Mouse (Mus musculus): ENCODE results near the gene Tiam1. TPM values are rescaled to one million over a fixed set of nuclear protein-coding genes. Genes with fewer than 3 reads are reported as not detected.

Gene Tiam1
- polyA plus RNA-seq, 1 experiment from 2014 or later, result 18.8 TPM

DNA sequence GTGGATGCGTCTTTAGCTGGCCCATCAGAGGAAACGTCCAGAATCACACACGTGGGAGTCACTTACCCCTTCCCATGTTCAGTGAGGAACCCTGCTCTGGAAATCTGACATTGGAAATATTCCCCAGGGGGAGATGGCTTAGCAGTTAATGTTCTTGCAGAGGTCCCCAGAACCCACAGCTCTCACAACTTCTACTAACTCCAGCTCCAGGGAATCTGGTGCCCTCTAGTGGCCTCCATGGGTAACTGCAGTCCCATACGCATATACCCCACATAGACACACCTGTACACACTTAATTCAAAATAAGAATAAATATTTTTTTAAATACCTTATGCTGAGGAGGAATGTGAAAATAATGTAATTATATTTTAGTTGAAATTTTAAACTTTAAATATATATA lies 23.6 kb downstream of the Tiam1 start:
- ATAC-seq (ENCODE audit: low FRiP score, low TSS enrichment) (no peak), DNase-seq (ENCODE audit: low spot score) (no peak)
- Histone ChIP-seq H3K4me2 (replicated peaks; ENCODE audit: low read depth) (no peak overlapping the region), H3K4me3 (ENCODE audit: low read depth, low read length) (no peak overlapping the region), H3K9ac (ENCODE audit: low read length) (no peak overlapping the region), H3K27me3 (ENCODE audit: control insufficient read depth, insufficient read depth, low read length) (no peaks in the 10 kb centered on the region), H3K27ac (replicated peaks) (no peak overlapping the region), H3K9me3 (ENCODE audit: control insufficient read depth, low read length) (no peaks in the 10 kb centered on the region), H3K4me1 (replicated peaks; ENCODE audit: control insufficient read depth, insufficient read depth) (no peaks in the 10 kb centered on the region), H3K36me3 (ENCODE audit: control insufficient read depth, insufficient read depth, low read length) (no peaks in the 10 kb centered on the region)
- no peak for TF ChIP-seq EP300 (optimal IDR thresholded peaks at IDR 0.05)
- TF ChIP-seq CTCF (IDR thresholded peaks at IDR 0.05; ENCODE audit: low read depth), result peak; percentile 57
- WGBS, result 97% methylated on average over 4 of the region's 4 CpGs

DNA sequence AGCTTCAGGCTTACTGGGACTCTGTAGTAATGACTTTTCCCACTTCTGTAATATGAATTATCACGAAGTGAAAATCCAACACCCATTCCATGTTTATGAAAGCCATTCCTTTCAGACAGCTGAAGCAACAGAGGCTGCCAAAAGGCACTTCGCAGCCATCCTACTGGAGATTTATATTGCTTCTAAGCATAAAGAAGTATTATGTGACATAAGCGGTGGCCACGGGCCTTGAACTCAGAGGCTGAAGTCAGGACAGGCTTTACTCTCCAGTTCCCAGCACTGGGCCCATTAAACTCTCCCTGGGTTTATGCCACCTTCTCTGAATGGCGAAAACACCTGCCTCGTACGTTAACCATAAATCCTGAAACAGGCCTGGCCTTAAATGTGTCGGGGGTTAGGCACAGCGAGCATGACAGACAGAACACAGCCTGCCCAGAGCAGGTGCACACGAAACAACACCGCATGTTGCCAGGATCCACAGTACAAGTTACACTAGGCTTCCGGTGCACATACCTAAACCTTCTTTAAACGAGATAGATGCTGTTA lies 26.9 kb downstream of the Tiam1 start:
- ATAC-seq (ENCODE audit: low FRiP score, low TSS enrichment) (no peak), DNase-seq (ENCODE audit: low spot score) (no peak)
- H3K27ac ChIP-seq (replicated peaks), result no peak overlapping the region
- no peaks in the 10 kb centered on the region for H3K36me3 ChIP-seq (ENCODE audit: control insufficient read depth, insufficient read depth, low read length)
- H3K4me1 ChIP-seq (replicated peaks; ENCODE audit: control insufficient read depth, insufficient read depth), result no peaks in the 10 kb centered on the region
- no peak overlapping the region for H3K4me2 ChIP-seq (replicated peaks; ENCODE audit: low read depth)
- H3K27me3 ChIP-seq (ENCODE audit: control insufficient read depth, insufficient read depth, low read length), result no peaks in the 10 kb centered on the region
- H3K9me3 ChIP-seq (ENCODE audit: control insufficient read depth, low read length), result no peaks in the 10 kb centered on the region
- TF ChIP-seq EP300 (optimal IDR thresholded peaks at IDR 0.05) (no peak), CTCF (IDR thresholded peaks at IDR 0.05; ENCODE audit: low read depth) (no peak)
- 52% methylated on average over 13 of the region's 13 CpGs for WGBS
- no peak overlapping the region for H3K9ac ChIP-seq (ENCODE audit: low read length)
- no peak overlapping the region for H3K4me3 ChIP-seq (ENCODE audit: low read depth, low read length)

- no peaks in the 10 kb centered on the region for H3K36me3 ChIP-seq (ENCODE audit: control insufficient read depth, insufficient read depth, low read length)
- 78% methylated on average over 11 of the region's 11 CpGs for WGBS
- TF ChIP-seq CTCF (IDR thresholded peaks at IDR 0.05; ENCODE audit: low read depth), result no peak
- TF ChIP-seq EP300 (optimal IDR thresholded peaks at IDR 0.05), result no peak
- no peaks in the 10 kb centered on the region for H3K4me1 ChIP-seq (replicated peaks; ENCODE audit: control insufficient read depth, insufficient read depth)
- H3K9me3 ChIP-seq (ENCODE audit: control insufficient read depth, low read length), result no peaks in the 10 kb centered on the region
- no peaks in the 10 kb centered on the region for H3K27me3 ChIP-seq (ENCODE audit: control insufficient read depth, insufficient read depth, low read length)
- ATAC-seq (ENCODE audit: low FRiP score, low TSS enrichment), result no peak
- H3K27ac ChIP-seq (replicated peaks), result no peak overlapping the region
- H3K4me3 ChIP-seq (ENCODE audit: low read depth, low read length), result no peak overlapping the region
- no peak overlapping the region for H3K4me2 ChIP-seq (replicated peaks; ENCODE audit: low read depth)
- no peak overlapping the region for H3K9ac ChIP-seq (ENCODE audit: low read length)
- no peak for DNase-seq (ENCODE audit: low spot score)
These were observed 30.9 kb downstream of the Tiam1 start for GRCm38 (mm10) chr16:90112577-90113155.

DNA sequence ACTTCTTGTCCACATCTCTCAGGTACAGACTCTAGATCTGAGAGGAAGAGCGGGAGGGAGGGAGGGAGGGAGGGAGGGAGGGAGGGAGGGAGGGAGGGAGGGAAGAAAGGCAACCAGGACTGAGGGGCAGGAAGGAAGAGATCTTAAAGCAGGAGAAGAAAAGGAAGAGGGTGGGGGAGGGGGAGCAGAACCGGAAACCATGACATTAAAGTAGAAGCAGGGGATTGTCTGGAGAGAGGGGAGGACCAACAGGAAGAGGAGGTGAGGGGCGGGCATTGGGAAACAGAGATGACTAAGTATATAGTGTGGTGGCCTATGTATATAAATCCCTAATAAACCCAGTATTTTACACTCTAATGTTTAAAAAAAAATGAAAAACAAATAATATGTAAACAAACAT lies 34.1 kb downstream of the Tiam1 start:
- ATAC-seq (ENCODE audit: low FRiP score, low TSS enrichment) (no peak), DNase-seq (ENCODE audit: low spot score) (no peak)
- Histone ChIP-seq H3K9ac (ENCODE audit: low read length) (no peak overlapping the region), H3K27ac (replicated peaks) (no peak overlapping the region), H3K36me3 (ENCODE audit: control insufficient read depth, insufficient read depth, low read length) (no peaks in the 10 kb centered on the region), H3K4me1 (replicated peaks; ENCODE audit: control insufficient read depth, insufficient read depth) (no peaks in the 10 kb centered on the region), H3K4me3 (ENCODE audit: low read depth, low read length) (no peak overlapping the region), H3K9me3 (ENCODE audit: control insufficient read depth, low read length) (no peaks in the 10 kb centered on the region), H3K4me2 (replicated peaks; ENCODE audit: low read depth) (no peak overlapping the region), H3K27me3 (ENCODE audit: control insufficient read depth, insufficient read depth, low read length) (no peaks in the 10 kb centered on the region)
- TF ChIP-seq EP300 (optimal IDR thresholded peaks at IDR 0.05), result no peak
- no peak for TF ChIP-seq CTCF (IDR thresholded peaks at IDR 0.05; ENCODE audit: low read depth)
- 75% methylated on average over 3 of the region's 3 CpGs for WGBS

DNA sequence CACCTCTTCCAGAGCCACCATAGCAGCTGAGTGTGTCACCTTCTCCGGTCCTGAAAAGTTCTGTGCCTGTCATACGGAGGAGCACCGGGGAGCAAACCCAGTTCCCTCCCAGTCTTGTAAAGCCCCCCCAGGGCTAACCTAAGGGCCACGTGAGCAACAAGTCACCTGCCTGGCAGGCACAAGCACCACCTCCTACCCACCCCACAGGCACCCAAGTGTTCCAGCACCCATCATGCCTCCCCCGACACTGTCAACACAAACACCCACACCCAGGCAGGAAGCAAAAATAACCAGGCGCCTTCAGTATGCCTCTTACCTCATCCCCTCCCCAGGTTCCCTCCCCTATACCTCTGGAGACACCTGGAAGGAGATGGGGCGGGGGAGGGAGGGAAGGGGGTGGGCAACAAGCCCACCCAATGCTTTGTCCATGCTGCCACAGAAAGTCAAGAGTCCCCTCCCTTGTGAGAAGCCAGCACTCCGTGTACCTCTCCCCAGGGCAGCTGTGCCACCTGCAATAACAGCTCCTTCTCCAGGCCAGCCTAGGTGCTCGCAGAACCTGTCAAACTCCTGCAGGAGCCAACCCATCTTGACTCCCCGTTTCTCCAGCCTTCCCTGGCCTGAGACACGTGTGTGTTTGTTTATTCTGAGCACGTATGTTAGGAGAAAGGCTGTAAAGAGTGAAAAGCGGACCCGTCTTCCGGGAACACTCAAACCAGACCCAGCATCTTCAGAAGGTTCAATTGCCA lies 38.7 kb downstream of the Tiam1 start:
- TF ChIP-seq CTCF (IDR thresholded peaks at IDR 0.05; ENCODE audit: low read depth) (no peak), EP300 (optimal IDR thresholded peaks at IDR 0.05) (no peak)
- H3K9me3 ChIP-seq (ENCODE audit: control insufficient read depth, low read length), result no peaks in the 10 kb centered on the region
- 50% methylated on average over 14 of the region's 15 CpGs for WGBS
- no peaks in the 10 kb centered on the region for H3K27me3 ChIP-seq (ENCODE audit: control insufficient read depth, insufficient read depth, low read length)
- H3K36me3 ChIP-seq (ENCODE audit: control insufficient read depth, insufficient read depth, low read length), result no peaks in the 10 kb centered on the region
- no peak overlapping the region for H3K4me2 ChIP-seq (replicated peaks; ENCODE audit: low read depth)
- H3K9ac ChIP-seq (ENCODE audit: low read length), result no peak overlapping the region
- DNase-seq (ENCODE audit: low spot score) (no peak), ATAC-seq (ENCODE audit: low FRiP score, low TSS enrichment) (peak; percentile 61)
- H3K27ac ChIP-seq (replicated peaks), result peak overlapping the region; percentile 45; the same call in 1 of the 2 replicates
- no peak overlapping the region for H3K4me3 ChIP-seq (ENCODE audit: low read depth, low read length)
- H3K4me1 ChIP-seq (replicated peaks; ENCODE audit: control insufficient read depth, insufficient read depth), result no peaks in the 10 kb centered on the region

DNA sequence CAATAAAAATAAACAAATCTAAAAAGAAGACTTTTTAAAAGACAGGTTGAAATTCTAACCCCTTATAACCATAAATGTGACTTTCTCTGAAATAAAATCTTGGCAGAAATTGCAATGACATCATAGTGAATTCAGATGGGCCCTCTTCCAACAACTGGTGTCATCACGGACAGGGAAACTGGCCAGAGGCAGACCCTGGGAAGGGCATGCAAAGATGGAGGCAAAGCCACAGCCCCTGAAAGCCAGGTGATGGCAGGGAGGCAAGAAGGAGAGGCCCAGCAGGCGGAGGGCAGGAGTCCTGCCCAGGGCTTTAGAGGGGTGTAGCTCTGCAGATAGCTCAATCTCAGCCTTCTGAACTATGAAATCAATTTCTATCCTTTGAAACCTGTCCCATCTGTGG lies 39.8 kb downstream of the Tiam1 start:
- Histone ChIP-seq H3K4me2 (replicated peaks; ENCODE audit: low read depth) (no peak overlapping the region), H3K27me3 (ENCODE audit: control insufficient read depth, insufficient read depth, low read length) (no peaks in the 10 kb centered on the region), H3K27ac (replicated peaks) (no peak overlapping the region), H3K9ac (ENCODE audit: low read length) (no peak overlapping the region), H3K4me3 (ENCODE audit: low read depth, low read length) (no peak overlapping the region), H3K36me3 (ENCODE audit: control insufficient read depth, insufficient read depth, low read length) (no peaks in the 10 kb centered on the region), H3K9me3 (ENCODE audit: control insufficient read depth, low read length) (no peaks in the 10 kb centered on the region), H3K4me1 (replicated peaks; ENCODE audit: control insufficient read depth, insufficient read depth) (no peaks in the 10 kb centered on the region)
- no peak for ATAC-seq (ENCODE audit: low FRiP score, low TSS enrichment)
- TF ChIP-seq EP300 (optimal IDR thresholded peaks at IDR 0.05) (no peak), CTCF (IDR thresholded peaks at IDR 0.05; ENCODE audit: low read depth) (no peak)
- WGBS, result 72% methylated on average over 2 of the region's 2 CpGs
- DNase-seq (ENCODE audit: low spot score), result no peak

All from stomach, postnatal 0 days (tissue).